Mouse (Mus musculus): Measurements from ENCODE around the gene Erv3.
A peak's percentile ranks its signal among the peaks of the same experiment; 100 is the strongest.

Gene Erv3

GRCm38 (mm10) chr2:131822492-131822891 lies 37.1 kb downstream of the Erv3 start:
- no peak for DNase-seq (ENCODE audit: low spot score)

- DNase-seq (ENCODE audit: low spot score): no peak
Measured at GRCm38 (mm10) chr2:131821708-131821990, 37.9 kb downstream of the Erv3 start.

- DNase-seq (ENCODE audit: low spot score): peak; percentile 74
Measured at GRCm38 (mm10) chr2:131820932-131821707, 38.4 kb downstream of the Erv3 start.

- peak; percentile 84 for DNase-seq (ENCODE audit: low spot score)
Measured at GRCm38 (mm10) chr2:131820088-131820675, 39.4 kb downstream of the Erv3 start.

- no peak for DNase-seq (ENCODE audit: low spot score)
Measured at GRCm38 (mm10) chr2:131814327-131814726, 45.2 kb downstream of the Erv3 start.

GRCm38 (mm10) chr2:131813437-131813836 lies 46.1 kb downstream of the Erv3 start:
- no peak for DNase-seq (ENCODE audit: low spot score)

- DNase-seq (ENCODE audit: low spot score): peak; percentile 16
Measured at GRCm38 (mm10) chr2:131812480-131813137, 46.9 kb downstream of the Erv3 start.

GRCm38 (mm10) chr2:131811607-131812006 lies 47.9 kb downstream of the Erv3 start:
- DNase-seq (ENCODE audit: low spot score): no peak

- DNase-seq (ENCODE audit: low spot score): no peak
Measured at GRCm38 (mm10) chr2:131808856-131809255, 50.7 kb downstream of the Erv3 start.

GRCm38 (mm10) chr2:131807660-131808059 lies 51.9 kb downstream of the Erv3 start:
- no peak for DNase-seq (ENCODE audit: low spot score)

GRCm38 (mm10) chr2:131806863-131807262 lies 52.7 kb downstream of the Erv3 start:
- no peak for DNase-seq (ENCODE audit: low spot score)

- DNase-seq (ENCODE audit: low spot score): no peak
Measured at GRCm38 (mm10) chr2:131805306-131805705, 54.2 kb downstream of the Erv3 start.

GRCm38 (mm10) chr2:131803801-131804200 lies 55.7 kb downstream of the Erv3 start:
- no peak for DNase-seq (ENCODE audit: low spot score)

All from lung, postnatal 25 days (tissue).